Mouse (Mus musculus) erythroblast, adult 5-6 weeks (primary cell): ENCODE data around the gene Olfr1411. TPM values are rescaled to one million over a fixed set of nuclear protein-coding genes. Genes with fewer than 3 reads are reported as not detected.

Source experiments
- ATAC-seq: replicated peaks from 2 replicates; pipeline ENCODE4 v1.8.0; 2016; ENCODE audit warnings: moderate number of reproducible peaks, mild to moderate bottlenecking, moderate TSS enrichment, inconsistent platforms; ENCODE audit not compliant: poor library complexity, low FRiP score, severe bottlenecking
- total RNA-seq, 2 experiments: library from RNA; stranded (forward) in 1 of 2; stranded (reverse) in 1 of 2; fragments of 150-400 nt in 1 of 2; fragments of 200-764, 138-1000 nt in 1 of 2; gene quantifications; 2 replicates each; pipeline versions ENCODE4 v1.2.3 to v1.2.4; 2015 to 2017; ENCODE audit warnings: low replicate concordance in 2 of 2

Olfr1411 gene
- not detected in 2 replicates for total RNA-seq (2015; ENCODE audit: low replicate concordance)
- total RNA-seq (2017; ENCODE audit: low replicate concordance), result not detected in 2 replicates

- no peak for ATAC-seq
Measured at GRCm38 (mm10) chr1:92594111-92594510, at the start of gene Olfr1411. Gene Olfr1411 (plus strand): TSS chr1:92594411.

GRCm38 (mm10) chr1:92545929-92546328 lies 48.3 kb upstream of the Olfr1411 start:
- ATAC-seq, result no peak

- no peak for ATAC-seq
Measured at GRCm38 (mm10) chr1:92571022-92571421, 23.2 kb upstream of the Olfr1411 start, which contains the start of gene Olfr1413. Gene Olfr1413 (plus strand): TSS chr1:92571322.

- no peak for ATAC-seq
Measured at GRCm38 (mm10) chr1:92585479-92585878, 8.7 kb upstream of the Olfr1411 start, which contains the start of gene Olfr1412. Gene Olfr1412 (plus strand): TSS chr1:92585779.

- ATAC-seq, result no peak
Measured at GRCm38 (mm10) chr1:92596019-92596418, 1.8 kb downstream of the Olfr1411 start.

GRCm38 (mm10) chr1:92605482-92605881 lies 11.3 kb downstream of the Olfr1411 start, which contains the start of gene Olfr1410:
Gene Olfr1410 (plus strand): TSS chr1:92605782.
- ATAC-seq, result no peak

GRCm38 (mm10) chr1:92607711-92608110 lies 13.5 kb downstream of the Olfr1411 start:
- ATAC-seq, result no peak

- ATAC-seq, result no peak
Measured at GRCm38 (mm10) chr1:92611008-92611407, 16.8 kb downstream of the Olfr1411 start.

- no peak for ATAC-seq
Measured at GRCm38 (mm10) chr1:92613175-92613574, 19.0 kb downstream of the Olfr1411 start.

- ATAC-seq, result no peak
Measured at GRCm38 (mm10) chr1:92614516-92614915, 20.3 kb downstream of the Olfr1411 start.

- ATAC-seq, result no peak
Measured at GRCm38 (mm10) chr1:92616046-92616445, 21.8 kb downstream of the Olfr1411 start.

- ATAC-seq, result no peak
Measured at GRCm38 (mm10) chr1:92617488-92617887, 23.3 kb downstream of the Olfr1411 start, which contains the start of gene Olfr12. Gene Olfr12 (plus strand): TSS chr1:92617788.

GRCm38 (mm10) chr1:92618360-92618759 lies 24.1 kb downstream of the Olfr1411 start:
- no peak for ATAC-seq

- no peak for ATAC-seq
Measured at GRCm38 (mm10) chr1:92628227-92628626, 34.0 kb downstream of the Olfr1411 start.

GRCm38 (mm10) chr1:92632196-92632595 lies 38.0 kb downstream of the Olfr1411 start:
- ATAC-seq, result no peak

GRCm38 (mm10) chr1:92632948-92633347 lies 38.7 kb downstream of the Olfr1411 start:
- ATAC-seq, result no peak

- ATAC-seq, result no peak
Measured at GRCm38 (mm10) chr1:92633726-92634125, 39.5 kb downstream of the Olfr1411 start.

GRCm38 (mm10) chr1:92634569-92634968 lies 40.4 kb downstream of the Olfr1411 start:
- no peak for ATAC-seq

GRCm38 (mm10) chr1:92634976-92635599 lies 40.9 kb downstream of the Olfr1411 start:
- ATAC-seq, result no peak

GRCm38 (mm10) chr1:92636015-92636414 lies 41.8 kb downstream of the Olfr1411 start:
- no peak for ATAC-seq

GRCm38 (mm10) chr1:92636676-92637075 lies 42.5 kb downstream of the Olfr1411 start:
- no peak for ATAC-seq
